Mouse (Mus musculus) ES-Bruce4 (cell line): Measurements from ENCODE around the gene Ptprg.

Experiments
- CTCF ChIP-seq: IDR thresholded peaks from one replicate; pipeline ENCODE4 v1.8.1; 2011; ENCODE audit warnings: low read depth, low read length
- POLR2A ChIP-seq: IDR thresholded peaks from one replicate; pipeline ENCODE4 v1.8.1; 2011; ENCODE audit warnings: low read length; ENCODE audit not compliant: insufficient read depth

- TF ChIP-seq POLR2A, result no peak
- no peak for TF ChIP-seq CTCF
Observed at GRCm38 (mm10) chr14:11698880-11699279, 145.5 kb downstream of the Ptprg start.
